Mouse (Mus musculus) limb, embryonic 13.5 days (tissue): ENCODE results near the gene Fignl1. TPM values are rescaled to one million over a fixed set of nuclear protein-coding genes. Genes with fewer than 3 reads are reported as not detected.

Experiments
- ATAC-seq: fragments of 200-750 bp; cut with Nextera tagmentation; 2 replicates; pipeline ENCODE4 v1.8.0; 2017; ENCODE audit warnings: low read depth, moderate number of reproducible peaks, moderate TSS enrichment; ENCODE audit not compliant: low FRiP score
- H3K27ac ChIP-seq: fragments of 300-500 bp; sonication (generic); 2 replicates; pipeline ENCODE4 v1.5.1; 2015; ENCODE audit warnings: inconsistent platforms, mild to moderate bottlenecking, moderate library complexity
- H3K27me3 ChIP-seq: fragments of 300-500 bp; sonication (generic); 2 replicates; pipeline ENCODE4 v1.6.1; 2015; ENCODE audit warnings: mild to moderate bottlenecking, inconsistent platforms
- H3K36me3 ChIP-seq: fragments of 300-500 bp; sonication (generic); 2 replicates; pipeline ENCODE4 v1.6.1; 2015; ENCODE audit warnings: inconsistent platforms, mild to moderate bottlenecking, moderate library complexity
- H3K4me1 ChIP-seq: fragments of 300-500 bp; sonication (generic); 2 replicates; pipeline ENCODE4 v1.6.1; 2015; ENCODE audit warnings: inconsistent platforms
- H3K4me2 ChIP-seq: fragments of 300-500 bp; sonication (generic); replicated peaks from 2 replicates; pipeline ENCODE4 v1.6.1; 2015; ENCODE audit warnings: inconsistent platforms, mild to moderate bottlenecking, moderate library complexity
- H3K4me3 ChIP-seq: fragments of 300-500 bp; sonication (generic); 2 replicates; pipeline ENCODE4 v1.5.1; 2015; ENCODE audit warnings: moderate library complexity, mild to moderate bottlenecking, inconsistent platforms
- H3K9ac ChIP-seq: fragments of 300-500 bp; sonication (generic); 2 replicates; pipeline ENCODE4 v1.6.1; 2015; ENCODE audit warnings: mild to moderate bottlenecking, inconsistent platforms
- H3K9me3 ChIP-seq: fragments of 300-500 bp; sonication (generic); 2 replicates; pipeline ENCODE4 v1.6.1; 2016; ENCODE audit warnings: inconsistent platforms
- WGBS: fragments of 180-500 bp; shearing (Covaris S2); methylation state at CpG from one replicate; pipeline ENCODE4 v1.1.7; 2015; 5-methylcytosine and 5-hydroxymethylcytosine counted together
- polyA plus RNA-seq: library from polyadenylated mRNA; unstranded; fragments of >200 nt; fragmentation: Nextera tagmentation; extraction: Ambion mirVana; gene quantifications from 2 replicates; pipeline ENCODE4 v1.2.1, GENCODE M21; 2015

Fignl1 gene
- 53.9 and 57.4 TPM in 2 replicates for polyA plus RNA-seq

DNA sequence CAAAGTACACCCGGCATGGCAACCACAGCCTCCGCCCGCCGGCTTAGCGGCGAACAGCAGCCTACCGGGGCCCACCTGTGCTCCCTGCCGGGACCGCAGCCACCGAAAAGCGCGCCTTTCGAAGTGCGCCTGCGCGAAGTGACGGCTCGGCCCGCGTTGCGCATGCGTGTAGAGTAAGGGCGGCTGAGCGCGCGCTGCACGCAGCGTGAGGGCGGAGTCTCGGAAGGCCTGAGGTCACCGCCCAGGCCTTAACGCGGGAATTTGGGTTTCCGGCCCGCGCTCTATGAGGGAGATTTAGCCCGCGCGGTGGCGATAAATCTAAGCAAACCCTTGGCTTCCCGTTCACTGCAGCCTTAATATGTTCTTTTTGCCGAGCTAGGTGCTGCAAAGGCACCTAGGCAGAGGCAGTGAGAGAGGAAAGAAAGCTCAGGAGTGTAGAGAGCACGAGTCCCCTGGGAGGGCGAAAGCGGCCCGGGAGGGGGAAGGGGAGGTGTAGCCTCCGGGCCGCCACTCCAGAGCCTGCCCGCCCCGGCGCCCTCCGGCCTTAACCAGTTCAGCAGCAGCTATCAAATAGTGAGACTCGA lies at the start of gene Fignl1:
Gene Fignl1, minus strand, starts transcription at position 143 of the 584 bp plus-strand sequence.
- Histone ChIP-seq H3K36me3 (peaks cover 20% of the 10 kb centered on the region), H3K9me3 (no peaks in the 10 kb centered on the region), H3K4me1 (peaks cover 26% of the 10 kb centered on the region), H3K27me3 (no peaks in the 10 kb centered on the region), H3K9ac (peak within 1 kb of the TSS; percentile 80), H3K4me2 (peak within 1 kb of the TSS; percentile 77), H3K4me3 (peak within 1 kb of the TSS; percentile 59), H3K27ac (peak within 1 kb of the TSS; percentile 99)
- WGBS, result under 1% methylated on average over 53 of the region's 53 CpGs
- ATAC-seq, result peak; percentile 96

DNA sequence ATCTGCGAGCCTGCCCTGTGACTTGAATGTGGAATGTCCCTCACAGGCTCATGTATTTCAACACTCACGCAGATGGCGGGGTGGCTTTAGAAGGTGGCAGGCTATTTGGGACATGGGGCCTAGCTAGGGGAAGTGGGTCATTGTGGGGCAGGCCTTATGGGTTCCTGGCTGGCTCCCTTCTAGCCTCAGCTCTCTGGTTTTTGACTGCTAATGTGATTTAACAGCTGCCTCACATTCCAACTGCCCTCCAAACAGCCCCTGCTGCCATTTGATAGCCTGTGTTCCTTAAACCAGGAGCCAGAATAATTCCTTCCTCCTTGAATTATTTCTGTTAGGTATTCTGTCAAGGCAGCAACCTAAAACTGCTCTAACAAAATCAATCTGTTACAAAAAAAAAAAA lies 48.2 kb upstream of the Fignl1 start:
- 80% methylated on average over 3 of the region's 3 CpGs for WGBS
- ATAC-seq, result peak; percentile 22
- H3K27me3 ChIP-seq, result no peaks in the 10 kb centered on the region
- H3K4me1 ChIP-seq, result peaks cover 30% of the 10 kb centered on the region
- no peaks in the 10 kb centered on the region for H3K9me3 ChIP-seq
- no peak overlapping the region for H3K9ac ChIP-seq
- H3K27ac ChIP-seq, result peak overlapping the region; percentile 88; the same call in 1 of the 2 replicates
- H3K36me3 ChIP-seq, result no peaks in the 10 kb centered on the region
- H3K4me2 ChIP-seq, result no peak overlapping the region
- H3K4me3 ChIP-seq, result no peak overlapping the region

DNA sequence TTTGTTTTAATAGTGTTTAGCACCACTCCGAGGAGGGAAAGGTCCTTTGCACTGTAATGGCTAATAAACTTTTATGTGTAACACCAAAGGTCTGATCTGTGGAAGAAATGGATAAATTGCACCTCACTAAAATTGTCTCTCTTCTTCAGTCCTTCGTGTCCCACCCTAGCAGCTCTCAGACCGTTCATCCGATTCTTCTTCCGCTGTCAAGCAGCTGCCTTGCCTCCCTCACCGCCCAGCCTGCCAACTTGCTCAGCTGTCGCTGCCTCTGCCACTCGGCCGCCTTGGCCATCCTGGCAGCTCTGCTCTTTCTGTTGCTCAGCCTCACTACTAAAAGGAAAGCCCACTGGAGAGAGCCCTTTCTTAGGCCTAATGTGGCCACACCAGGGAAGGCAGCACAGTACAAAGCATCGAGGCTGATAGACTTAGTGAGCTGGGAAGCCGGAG lies 46.9 kb upstream of the Fignl1 start:
- no peak overlapping the region for H3K4me3 ChIP-seq
- peak overlapping the region; percentile 88 for H3K27ac ChIP-seq
- no peak for ATAC-seq
- H3K27me3 ChIP-seq, result no peaks in the 10 kb centered on the region
- H3K9ac ChIP-seq, result 0 out of 2 replicates have a peak overlapping the region, but pooled peaks have one; percentile 8
- peaks cover 40% of the 10 kb centered on the region for H3K4me1 ChIP-seq
- no peaks in the 10 kb centered on the region for H3K9me3 ChIP-seq
- 23% methylated on average over 11 of the region's 11 CpGs for WGBS
- no peak overlapping the region for H3K4me2 ChIP-seq
- no peaks in the 10 kb centered on the region for H3K36me3 ChIP-seq

DNA sequence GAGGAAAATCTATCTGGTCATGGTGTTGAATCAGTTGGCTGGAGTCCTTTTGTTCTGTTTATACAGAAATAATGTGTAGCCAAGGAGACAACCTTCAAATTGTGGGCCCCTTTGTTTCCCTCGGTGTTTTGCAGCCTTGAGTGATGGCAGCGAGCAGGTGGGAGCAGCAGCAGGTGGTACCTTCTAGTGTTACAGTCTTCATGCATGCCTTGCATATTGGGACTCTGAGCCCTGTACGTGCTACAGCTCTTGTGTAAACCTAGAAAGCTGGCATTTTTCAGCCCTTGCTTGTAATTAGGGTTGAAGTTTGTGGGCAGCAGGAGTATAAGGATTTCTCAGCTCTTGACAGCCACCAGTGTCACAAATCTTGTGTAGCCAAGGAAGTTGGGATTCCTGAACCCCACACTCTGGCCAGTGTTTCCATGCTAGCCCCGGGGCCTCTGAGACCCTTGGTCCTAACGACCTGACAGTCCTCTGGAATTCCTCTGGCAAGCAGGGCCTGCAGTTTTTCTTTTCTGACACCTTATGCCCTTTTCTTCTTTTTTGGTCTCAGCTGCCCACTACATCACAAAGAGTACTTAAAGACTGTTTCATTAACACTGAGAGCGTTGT lies 46.4 kb upstream of the Fignl1 start:
- Histone ChIP-seq H3K9ac (no peak overlapping the region), H3K4me3 (no peak overlapping the region), H3K27ac (peak overlapping the region; percentile 88), H3K4me1 (peaks cover 45% of the 10 kb centered on the region), H3K27me3 (no peaks in the 10 kb centered on the region), H3K36me3 (no peaks in the 10 kb centered on the region), H3K4me2 (no peak overlapping the region), H3K9me3 (no peaks in the 10 kb centered on the region)
- ATAC-seq, result peak; percentile 83
- WGBS, result 10% methylated on average over 6 of the region's 6 CpGs

DNA sequence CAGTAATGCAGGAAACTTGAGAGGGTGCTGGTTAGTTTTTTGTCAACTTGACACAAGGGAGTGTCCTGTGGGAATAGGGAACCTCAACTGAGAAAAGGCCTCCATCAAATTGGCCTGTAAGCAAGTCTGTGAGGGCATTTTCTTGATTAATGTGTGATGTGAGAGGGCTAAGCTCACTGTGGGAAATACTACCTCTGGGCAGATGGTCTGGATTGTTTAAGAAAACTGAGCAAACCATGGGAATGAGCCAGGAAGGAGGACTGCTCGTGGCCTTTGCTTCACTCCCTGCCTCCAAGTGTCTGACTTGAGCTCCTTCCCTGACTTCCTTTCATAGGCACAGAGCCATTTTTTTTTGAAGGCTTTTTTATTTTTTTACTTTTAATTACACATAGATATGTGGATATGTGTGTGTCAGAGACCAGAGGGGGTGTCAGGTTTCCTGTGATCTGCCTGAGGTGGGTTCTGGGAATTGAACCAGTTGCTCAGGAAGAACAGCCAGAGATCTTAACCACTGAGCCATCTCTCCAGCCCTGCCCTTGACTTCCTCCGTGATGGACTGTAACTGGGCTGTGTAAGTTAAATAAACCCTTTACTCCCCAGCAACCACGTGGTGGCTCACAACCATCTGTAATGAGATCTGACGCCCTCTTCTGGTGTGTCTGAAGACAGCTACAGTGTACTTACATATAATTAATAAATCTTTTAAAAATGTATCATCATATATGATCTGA lies 45.1 kb upstream of the Fignl1 start:
- no peak for ATAC-seq
- H3K27ac ChIP-seq, result peak overlapping the region; percentile 74
- 44% methylated on average over 4 of the region's 4 CpGs for WGBS
- no peak overlapping the region for H3K9ac ChIP-seq
- no peaks in the 10 kb centered on the region for H3K27me3 ChIP-seq
- H3K4me3 ChIP-seq, result no peak overlapping the region
- H3K9me3 ChIP-seq, result no peaks in the 10 kb centered on the region
- H3K4me1 ChIP-seq, result peaks cover 51% of the 10 kb centered on the region
- no peak overlapping the region for H3K4me2 ChIP-seq
- no peaks in the 10 kb centered on the region for H3K36me3 ChIP-seq

DNA sequence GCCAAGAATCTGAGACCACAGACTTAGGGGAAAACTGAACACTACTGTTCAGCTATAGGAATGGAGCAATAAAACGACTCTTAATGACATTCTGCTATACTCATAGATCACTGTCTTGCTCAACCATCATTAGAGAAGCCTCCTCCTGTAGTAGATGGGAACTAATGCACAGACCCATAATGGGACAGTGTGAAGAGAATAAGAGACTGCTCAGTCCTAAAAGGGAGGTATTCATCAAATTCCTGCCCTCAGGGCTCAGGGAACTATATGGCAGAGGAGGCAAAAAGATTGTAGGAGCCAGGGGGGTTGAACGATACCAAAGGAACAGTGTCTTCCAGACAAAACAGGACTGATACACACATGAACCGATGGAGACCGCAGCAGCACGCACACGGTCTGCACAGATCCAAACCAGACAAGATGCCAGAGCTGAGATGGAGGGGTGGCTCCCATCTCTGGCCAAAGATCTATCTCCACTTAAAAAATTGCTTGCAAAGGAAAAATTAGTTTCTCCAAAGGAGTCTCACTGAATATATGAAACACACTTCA lies 43.3 kb upstream of the Fignl1 start:
- no peak overlapping the region for H3K4me2 ChIP-seq
- H3K9ac ChIP-seq, result no peak overlapping the region
- 68% methylated on average over 6 of the region's 6 CpGs for WGBS
- H3K27ac ChIP-seq, result peak overlapping the region; percentile 88
- ATAC-seq, result peak; percentile 45
- no peaks in the 10 kb centered on the region for H3K27me3 ChIP-seq
- H3K4me1 ChIP-seq, result peaks cover 51% of the 10 kb centered on the region
- no peak overlapping the region for H3K4me3 ChIP-seq
- H3K9me3 ChIP-seq, result no peaks in the 10 kb centered on the region
- H3K36me3 ChIP-seq, result no peaks in the 10 kb centered on the region

DNA sequence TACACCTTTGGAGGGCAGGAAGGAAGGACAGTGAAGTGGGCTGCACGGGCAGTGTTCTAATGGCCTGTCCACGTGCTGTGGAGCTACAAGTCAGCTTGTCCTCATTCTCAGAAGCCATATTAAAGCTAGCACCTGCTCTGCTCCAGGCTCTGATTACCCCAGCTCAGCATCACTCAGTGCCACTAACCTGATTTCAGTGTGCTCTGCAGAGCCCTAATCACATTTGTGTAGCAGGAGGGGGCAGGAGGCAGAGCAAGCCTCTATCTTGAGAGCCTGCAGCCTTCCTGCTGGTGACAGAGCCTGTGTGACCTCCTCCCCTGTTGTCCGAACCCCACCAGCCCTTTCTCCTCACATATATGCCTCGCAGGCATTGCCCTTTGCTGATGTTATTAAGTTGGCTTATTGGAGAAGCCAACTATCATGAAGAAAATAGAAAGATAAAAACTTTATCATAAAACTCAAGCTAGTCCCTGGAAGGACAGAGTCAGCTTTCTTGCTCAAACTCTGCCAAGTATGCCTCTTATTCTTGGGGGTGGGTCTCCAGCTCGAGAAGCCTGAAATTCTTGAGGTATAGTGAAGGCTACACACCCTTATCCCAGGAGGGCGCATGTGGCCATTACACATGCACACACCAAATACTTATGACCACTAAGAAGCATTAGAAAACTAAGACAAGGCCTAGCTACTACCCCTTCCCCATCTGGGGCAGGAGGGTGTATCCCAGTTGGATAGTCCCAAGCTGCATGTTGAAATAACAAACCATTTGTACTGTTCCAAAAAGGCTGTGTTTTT lies 41.9 kb upstream of the Fignl1 start:
- ATAC-seq, result no peak
- Histone ChIP-seq H3K4me1 (peaks cover 43% of the 10 kb centered on the region), H3K36me3 (no peaks in the 10 kb centered on the region), H3K9me3 (no peaks in the 10 kb centered on the region), H3K4me2 (no peak overlapping the region), H3K9ac (no peak overlapping the region), H3K4me3 (no peak overlapping the region), H3K27ac (peak overlapping the region; percentile 75), H3K27me3 (no peaks in the 10 kb centered on the region)
- 53% methylated on average over 6 of the region's 6 CpGs for whole genome bisulfite sequencing

DNA sequence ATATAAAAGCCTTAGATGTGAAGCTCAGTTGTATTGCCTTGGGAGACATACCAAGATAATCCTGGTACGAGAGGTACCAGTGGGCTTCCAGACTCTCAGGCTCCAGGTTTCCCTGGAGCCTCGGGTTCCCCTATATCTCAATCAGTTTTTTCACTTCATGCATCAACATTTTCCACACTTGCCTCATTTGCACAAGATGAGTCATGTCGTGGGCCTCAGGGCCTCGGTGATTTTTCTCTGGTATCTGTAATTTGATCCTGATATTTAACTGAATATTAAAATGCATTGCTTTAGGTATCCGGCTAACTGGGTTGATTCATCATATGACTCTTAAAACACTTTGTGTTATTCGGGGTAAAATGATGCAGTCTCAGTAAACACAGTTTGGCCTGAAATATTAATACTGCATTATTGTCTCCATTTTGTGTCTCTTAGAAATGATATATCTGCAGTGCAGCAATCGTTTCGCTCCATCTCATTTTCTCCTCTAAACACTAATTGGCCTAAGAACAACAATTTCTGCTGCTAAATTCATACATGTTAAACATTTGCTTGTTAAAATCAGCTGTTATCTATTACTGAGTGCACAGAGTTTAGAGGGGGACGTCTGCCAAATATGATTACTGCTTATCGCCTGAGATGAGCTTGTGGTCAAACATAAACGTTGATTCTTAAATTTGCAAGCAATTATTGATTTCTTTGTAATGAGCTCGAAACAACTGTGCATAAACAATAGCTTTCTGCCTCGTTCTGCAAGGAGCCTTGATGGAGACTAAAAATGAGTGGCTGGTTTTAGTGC lies 41.0 kb upstream of the Fignl1 start:
- Histone ChIP-seq H3K4me3 (no peak overlapping the region), H3K4me1 (peaks cover 39% of the 10 kb centered on the region), H3K9me3 (no peaks in the 10 kb centered on the region), H3K27me3 (no peaks in the 10 kb centered on the region), H3K36me3 (no peaks in the 10 kb centered on the region), H3K27ac (peak overlapping the region; percentile 75; the same call in 1 of the 2 replicates), H3K9ac (no peak overlapping the region), H3K4me2 (no peak overlapping the region)
- WGBS, result 65% methylated on average over 13 of the region's 13 CpGs
- ATAC-seq, result no peak

DNA sequence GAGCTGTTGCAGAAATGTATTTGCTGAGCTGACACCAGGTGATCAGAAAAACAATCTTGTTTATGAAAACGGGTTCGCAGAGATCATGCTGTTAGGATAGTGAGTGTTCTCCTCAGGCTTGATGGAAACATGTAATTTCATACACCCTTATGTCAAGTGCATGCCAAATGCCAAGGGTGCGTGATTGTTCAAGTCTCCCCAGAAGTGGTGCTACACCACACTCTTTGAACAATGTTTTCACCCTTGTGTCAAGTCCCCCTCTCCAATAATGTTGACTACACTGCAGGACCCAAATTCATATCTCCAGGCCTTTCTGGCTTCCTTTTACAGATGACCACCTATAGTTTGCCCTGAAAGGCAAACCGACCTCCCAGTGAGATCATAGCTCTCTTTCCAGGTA lies 39.7 kb upstream of the Fignl1 start:
- H3K4me3 ChIP-seq, result no peak overlapping the region
- WGBS, result 92% methylated on average over 4 of the region's 4 CpGs

DNA sequence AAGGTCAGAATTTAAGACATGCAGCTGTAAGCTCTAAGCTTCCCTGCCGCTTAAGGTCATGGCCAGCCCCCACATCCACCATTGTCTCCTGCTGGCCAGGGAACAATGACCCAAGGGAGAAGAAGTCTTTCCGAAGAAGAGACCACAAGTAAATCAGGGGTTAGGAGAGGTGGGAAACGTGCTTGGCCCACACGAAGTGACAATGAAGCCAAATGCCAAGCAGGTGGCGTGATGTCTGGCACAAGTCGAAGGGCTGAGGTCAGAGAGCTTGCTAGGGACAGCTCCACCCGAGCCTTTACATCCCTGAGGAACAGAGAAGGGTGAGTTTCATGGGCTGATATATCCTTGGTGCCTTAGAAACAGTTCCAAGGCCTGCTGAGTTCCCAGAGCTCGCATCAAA lies 36.3 kb upstream of the Fignl1 start:
- H3K27ac ChIP-seq, result peak overlapping the region; percentile 79

More for the DNA sequence above, 39.7 kb upstream of the Fignl1 start:
- Histone ChIP-seq H3K4me1 (peaks cover 39% of the 10 kb centered on the region), H3K27ac (no peak overlapping the region; the same call in 1 of the 2 replicates), H3K9me3 (no peaks in the 10 kb centered on the region), H3K9ac (no peak overlapping the region), H3K27me3 (no peaks in the 10 kb centered on the region), H3K36me3 (no peaks in the 10 kb centered on the region), H3K4me2 (no peak overlapping the region)
- no peak for ATAC-seq

More for the DNA sequence above, 36.3 kb upstream of the Fignl1 start:
- Histone ChIP-seq H3K36me3 (no peaks in the 10 kb centered on the region), H3K27me3 (no peaks in the 10 kb centered on the region), H3K4me1 (peaks cover 20% of the 10 kb centered on the region), H3K4me2 (no peak overlapping the region), H3K4me3 (no peak overlapping the region), H3K9me3 (no peaks in the 10 kb centered on the region), H3K9ac (no peak overlapping the region)
- no peak; the same call in 1 of the 2 replicates for ATAC-seq
- WGBS, result 69% methylated on average over 8 of the region's 8 CpGs
